Mouse (Mus musculus) thymus, adult 2 months (tissue): Measurements from ENCODE around the gene Flna.

Source experiments
- CTCF ChIP-seq: fragments of 200-500 bp; IDR thresholded peaks from 2 replicates; pipeline ENCODE4 v1.5.1; 2012; ENCODE audit warnings: mild to moderate bottlenecking, control low read depth, low read length, moderate library complexity, borderline replicate concordance; ENCODE audit not compliant: control insufficient read depth, poor library complexity, insufficient read depth; ENCODE audit errors: extremely low read depth
- POLR2A ChIP-seq: fragments of 200-500 bp; IDR thresholded peaks from 2 replicates; pipeline ENCODE4 v1.6.1; 2012; ENCODE audit warnings: mild to moderate bottlenecking, low read length, control low read depth, moderate library complexity; ENCODE audit not compliant: control insufficient read depth, poor library complexity, insufficient read depth; ENCODE audit errors: extremely low read depth

DNA sequence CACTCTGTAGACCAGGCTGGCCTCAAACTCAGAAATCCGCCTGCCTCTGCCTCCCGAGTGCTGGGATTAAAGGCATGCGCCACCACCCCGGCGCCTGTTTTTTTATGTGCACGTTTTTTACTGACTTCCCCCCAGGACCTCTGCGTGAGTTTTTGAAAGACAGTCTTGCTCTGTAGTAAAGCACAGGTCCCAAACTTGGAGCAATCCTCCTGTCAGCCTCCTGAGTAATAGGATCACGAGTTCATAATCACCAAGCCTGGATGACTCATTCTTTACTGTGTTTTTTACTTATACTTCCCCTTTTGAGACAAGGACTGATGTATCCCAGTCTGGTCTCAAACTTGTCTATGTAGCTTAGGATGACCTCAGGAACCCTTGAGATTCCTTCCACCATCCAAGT, 28.3 kb upstream of the Flna start:
- TF ChIP-seq POLR2A, result no peak
- TF ChIP-seq CTCF, result no peak
